Mouse (Mus musculus) hindbrain, embryonic 14.5 days (tissue): ENCODE data around the gene Lrrc7. TPM values are rescaled to one million over a fixed set of nuclear protein-coding genes. Genes with fewer than 3 reads are reported as not detected.
A peak's percentile ranks its signal among the peaks of the same experiment; 100 is the strongest.

ENCODE experiments used
- ATAC-seq: fragments of 200-750 bp; cut with Nextera tagmentation; 2 replicates; pipeline ENCODE4 v1.8.0; 2017; ENCODE audit warnings: moderate number of reproducible peaks, mild to moderate bottlenecking, moderate TSS enrichment, moderate library complexity; ENCODE audit not compliant: low FRiP score
- DNase-seq: peaks from one replicate; pipeline ENCODE4 v3.0.0-alpha.2; 2015; ENCODE audit warnings: low spot score
- H3K27ac ChIP-seq: fragments of 300-500 bp; sonication (generic); 2 replicates; pipeline ENCODE4 v1.5.1; 2014; ENCODE audit warnings: mild to moderate bottlenecking, moderate library complexity
- H3K27me3 ChIP-seq: fragments of 300-500 bp; sonication (generic); 2 replicates; pipeline ENCODE4 v1.6.1; 2014; ENCODE audit warnings: mild to moderate bottlenecking, low read length, mixed read lengths; ENCODE audit not compliant: control insufficient read depth, insufficient read depth
- H3K36me3 ChIP-seq: fragments of 300-500 bp; sonication (generic); replicated peaks from 2 replicates; pipeline ENCODE4 v1.6.1; 2014; ENCODE audit not compliant: control insufficient read depth, insufficient read depth
- H3K4me1 ChIP-seq: fragments of 300-500 bp; sonication (generic); replicated peaks from 2 replicates; pipeline ENCODE4 v1.6.1; 2014; ENCODE audit warnings: antibody characterized with exemption, low read length, mixed read lengths; ENCODE audit not compliant: control insufficient read depth, insufficient read depth
- H3K4me2 ChIP-seq: fragments of 300-500 bp; sonication (generic); replicated peaks from 2 replicates; pipeline ENCODE4 v1.6.1; 2014; ENCODE audit warnings: mild to moderate bottlenecking, moderate library complexity
- H3K4me3 ChIP-seq: fragments of 300-500 bp; sonication (generic); replicated peaks from 2 replicates; pipeline ENCODE4 v1.5.1; 2014; ENCODE audit warnings: mild to moderate bottlenecking, low read length
- H3K9ac ChIP-seq: fragments of 300-500 bp; sonication (generic); 2 replicates; pipeline ENCODE4 v1.6.1; 2014
- H3K9me3 ChIP-seq: fragments of 300-500 bp; sonication (generic); 2 replicates; pipeline ENCODE4 v1.6.1; 2016; ENCODE audit warnings: low read length; ENCODE audit not compliant: control insufficient read depth
- WGBS: fragments of 180-500 bp; shearing (Covaris S2); extraction: QIAGEN DNeasy Blood & Tissue Kit; methylation state at CpG from one replicate; pipeline ENCODE4 v1.1.7; 2014; 5-methylcytosine and 5-hydroxymethylcytosine counted together
- polyA plus RNA-seq: library from polyadenylated mRNA; unstranded; fragments of >200 nt; fragmentation: Nextera tagmentation; extraction: Ambion mirVana; gene quantifications from 2 replicates; pipeline ENCODE4 v1.2.1, GENCODE M21; 2014

Gene Lrrc7
- polyA plus RNA-seq, 1 experiment from 2014 or later = 15.8 TPM

GRCm38 (mm10) chr3:158075004-158075403, 487.0 kb downstream of the Lrrc7 start:
- WGBS = 90% methylated on average over 2 of the region's 2 CpGs
- Histone ChIP-seq H3K9me3 (no peaks in the 10 kb centered on the region), H3K36me3 (0 out of 2 replicates have a peak, but pooled peaks cover 9% of the 10 kb centered on the region), H3K27ac (no peak overlapping the region), H3K4me3 (no peak overlapping the region), H3K27me3 (no peaks in the 10 kb centered on the region), H3K9ac (no peak overlapping the region), H3K4me1 (no peaks in the 10 kb centered on the region), H3K4me2 (no peak overlapping the region)
- ATAC-seq = no peak
- no peak for DNase-seq

GRCm38 (mm10) chr3:158068613-158069263, 493.3 kb downstream of the Lrrc7 start:
- H3K4me3 ChIP-seq = no peak overlapping the region
- H3K9ac ChIP-seq = no peak overlapping the region
- DNase-seq = no peak
- 77% methylated on average over 9 of the region's 9 CpGs for WGBS
- H3K36me3 ChIP-seq = peaks cover 26% of the 10 kb centered on the region
- ATAC-seq = no peak
- no peaks in the 10 kb centered on the region for H3K9me3 ChIP-seq
- no peak overlapping the region for H3K4me2 ChIP-seq
- no peaks in the 10 kb centered on the region for H3K27me3 ChIP-seq
- H3K4me1 ChIP-seq = no peaks in the 10 kb centered on the region
- no peak overlapping the region for H3K27ac ChIP-seq

- H3K9me3 ChIP-seq = no peaks in the 10 kb centered on the region
- 89% methylated on average over 7 of the region's 7 CpGs for WGBS
- ATAC-seq = no peak
- peaks cover 26% of the 10 kb centered on the region for H3K36me3 ChIP-seq
- no peak overlapping the region for H3K9ac ChIP-seq
- H3K4me3 ChIP-seq = no peak overlapping the region
- no peaks in the 10 kb centered on the region for H3K4me1 ChIP-seq
- no peak for DNase-seq
- H3K27ac ChIP-seq = no peak overlapping the region
- H3K4me2 ChIP-seq = no peak overlapping the region
- no peaks in the 10 kb centered on the region for H3K27me3 ChIP-seq
These were observed 494.1 kb downstream of the Lrrc7 start for GRCm38 (mm10) chr3:158067916-158068315.

- Histone ChIP-seq H3K27ac (no peak overlapping the region), H3K36me3 (peaks cover 17% of the 10 kb centered on the region), H3K4me1 (no peaks in the 10 kb centered on the region), H3K9ac (no peak overlapping the region), H3K4me2 (no peak overlapping the region), H3K9me3 (no peaks in the 10 kb centered on the region), H3K4me3 (no peak overlapping the region), H3K27me3 (no peaks in the 10 kb centered on the region)
- WGBS = 94% methylated on average over 2 of the region's 2 CpGs
- no peak for DNase-seq
- no peak for ATAC-seq
These were observed 496.8 kb downstream of the Lrrc7 start for GRCm38 (mm10) chr3:158065256-158065655.

GRCm38 (mm10) chr3:158061811-158062523, 500.1 kb downstream of the Lrrc7 start:
- no peak for DNase-seq
- Histone ChIP-seq H3K9ac (no peak overlapping the region), H3K4me1 (no peaks in the 10 kb centered on the region), H3K27me3 (no peaks in the 10 kb centered on the region), H3K9me3 (no peaks in the 10 kb centered on the region), H3K36me3 (peaks cover 37% of the 10 kb centered on the region), H3K27ac (no peak overlapping the region), H3K4me3 (no peak overlapping the region), H3K4me2 (no peak overlapping the region)
- 95% methylated on average over 5 of the region's 5 CpGs for WGBS
- 0 out of 2 replicates have a peak, but pooled peaks have one; percentile 21 for ATAC-seq

- Histone ChIP-seq H3K4me3 (no peak overlapping the region), H3K4me1 (no peaks in the 10 kb centered on the region), H3K27ac (no peak overlapping the region), H3K4me2 (no peak overlapping the region), H3K9me3 (no peaks in the 10 kb centered on the region), H3K27me3 (no peaks in the 10 kb centered on the region), H3K9ac (no peak overlapping the region), H3K36me3 (peaks cover 43% of the 10 kb centered on the region)
- ATAC-seq (no peak), DNase-seq (no peak)
- 88% methylated on average over 2 of the region's 2 CpGs for WGBS
These were observed 501.3 kb downstream of the Lrrc7 start for GRCm38 (mm10) chr3:158060621-158061291.

GRCm38 (mm10) chr3:158049508-158049907, 512.5 kb downstream of the Lrrc7 start:
- H3K27ac ChIP-seq = no peak overlapping the region
- H3K36me3 ChIP-seq = peaks cover 34% of the 10 kb centered on the region
- no peaks in the 10 kb centered on the region for H3K27me3 ChIP-seq
- ATAC-seq = no peak
- no peak overlapping the region for H3K4me2 ChIP-seq
- no peaks in the 10 kb centered on the region for H3K9me3 ChIP-seq
- H3K4me3 ChIP-seq = no peak overlapping the region
- WGBS = 89% methylated on average over 2 of the region's 2 CpGs
- DNase-seq = no peak
- H3K9ac ChIP-seq = no peak overlapping the region
- no peaks in the 10 kb centered on the region for H3K4me1 ChIP-seq

GRCm38 (mm10) chr3:158040755-158041154, 521.3 kb downstream of the Lrrc7 start:
- H3K4me2 ChIP-seq = no peak overlapping the region
- ATAC-seq = no peak
- no peaks in the 10 kb centered on the region for H3K36me3 ChIP-seq
- no peak overlapping the region for H3K4me3 ChIP-seq
- H3K27me3 ChIP-seq = no peaks in the 10 kb centered on the region
- WGBS = 94% methylated on average over 2 of the region's 2 CpGs
- H3K9ac ChIP-seq = no peak overlapping the region
- H3K9me3 ChIP-seq = no peaks in the 10 kb centered on the region
- H3K4me1 ChIP-seq = peaks cover 4% of the 10 kb centered on the region; the same call in 1 of the 2 replicates
- no peak overlapping the region for H3K27ac ChIP-seq
- DNase-seq = no peak

GRCm38 (mm10) chr3:158038106-158038505, 523.9 kb downstream of the Lrrc7 start:
- no peaks in the 10 kb centered on the region for H3K27me3 ChIP-seq
- H3K9me3 ChIP-seq = no peaks in the 10 kb centered on the region
- 86% methylated on average over 3 of the region's 3 CpGs for WGBS
- no peak overlapping the region for H3K9ac ChIP-seq
- no peak overlapping the region for H3K4me2 ChIP-seq
- ATAC-seq (no peak), DNase-seq (no peak)
- peaks cover 16% of the 10 kb centered on the region for H3K4me1 ChIP-seq
- H3K36me3 ChIP-seq = no peaks in the 10 kb centered on the region; the same call in 1 of the 2 replicates
- H3K27ac ChIP-seq = no peak overlapping the region
- H3K4me3 ChIP-seq = no peak overlapping the region
